Mouse (Mus musculus): ENCODE measurements around the gene Nppb. TPM values are rescaled to one million over a fixed set of nuclear protein-coding genes. Genes with fewer than 3 reads are reported as not detected.

The Nppb gene
- total and polyA plus RNA-seq, 3 experiments: not detected

- DNase-seq (ENCODE audit: low read depth, low spot score): no peak
- no peaks in the 10 kb centered on the region; a peak in 1 of 4 replicates for H3K36me3 ChIP-seq (ENCODE audit: control insufficient read depth in 1 of 2, insufficient read depth in 2 of 2, low read length in 2 of 2)
- no peak overlapping the region for H3K27ac ChIP-seq (ENCODE audit: control insufficient read depth, low read depth, low read length)
- TF ChIP-seq E2F4 (IDR thresholded peaks at IDR 0.05; ENCODE audit: borderline replicate concordance, low read depth, low read length) (no peak), NRF1 (IDR thresholded peaks at IDR 0.05; ENCODE audit: insufficient read depth, low read depth, low read length, poor library complexity, severe bottlenecking) (no peak), UBTF (IDR thresholded peaks at IDR 0.05; ENCODE audit: borderline replicate concordance, insufficient read depth, low read depth, low read length) (no peak), NELFE (IDR thresholded peaks at IDR 0.05; ENCODE audit: low read depth, low read length) (no peak), CTCF (IDR thresholded peaks at IDR 0.05 in 2 of 3, conservative IDR thresholded peaks at IDR 0.05 in 1 of 3; ENCODE audit: control insufficient read depth in 1 of 3, insufficient read depth in 1 of 3, low read depth in 2 of 3, low read length in 3 of 3, poor library complexity in 1 of 3, severe bottlenecking in 1 of 3) (no peak), ZNF384 (IDR thresholded peaks at IDR 0.05; ENCODE audit: low read depth, low read length) (no peak), MAZ (IDR thresholded peaks at IDR 0.05; ENCODE audit: low read depth, low read length) (no peak), POLR2AphosphoS5 (IDR thresholded peaks at IDR 0.05; ENCODE audit: borderline replicate concordance, low read depth, low read length) (no peak), GATA1 (IDR thresholded peaks at IDR 0.05; ENCODE audit: low read depth, low read length) (no peak), USF2 (IDR thresholded peaks at IDR 0.05; ENCODE audit: borderline replicate concordance in 1 of 2, insufficient read depth in 1 of 2, low read depth in 1 of 2, low read length in 2 of 2) (no peak), USF1 (IDR thresholded peaks at IDR 0.05; ENCODE audit: low read depth, low read length) (no peak), MAX (IDR thresholded peaks at IDR 0.05; ENCODE audit: low read length) (no peak), CHD1 (IDR thresholded peaks at IDR 0.05; ENCODE audit: low read depth, low read length) (no peak), TBP (IDR thresholded peaks at IDR 0.05; ENCODE audit: low read depth, low read length) (no peak), SMC3 (IDR thresholded peaks at IDR 0.05; ENCODE audit: low read depth, low read length) (no peak), ETS1 (IDR thresholded peaks at IDR 0.05; ENCODE audit: low read depth, low read length) (no peak), ELF1 (IDR thresholded peaks at IDR 0.05; ENCODE audit: low read depth, low read length) (no peak), MAFK (IDR thresholded peaks at IDR 0.05; ENCODE audit: borderline replicate concordance, low read depth, low read length) (no peak)
- H3K4me3 ChIP-seq (ENCODE audit: control insufficient read depth in 1 of 2, insufficient read depth in 1 of 2, low read depth in 2 of 2, low read length in 2 of 2): no peak overlapping the region
- no peak overlapping the region for H3K9ac ChIP-seq (ENCODE audit: control insufficient read depth, low read depth, low read length, poor library complexity, severe bottlenecking)
- no peaks in the 10 kb centered on the region for H3K27me3 ChIP-seq (ENCODE audit: control insufficient read depth in 1 of 2, insufficient read depth in 2 of 2, low read length in 2 of 2)
- no peaks in the 10 kb centered on the region for H3K9me3 ChIP-seq (replicated peaks; ENCODE audit: insufficient read depth, low read length)
- H3K4me1 ChIP-seq (ENCODE audit: control insufficient read depth in 1 of 2, insufficient read depth in 2 of 2, low read length in 2 of 2): no peaks in the 10 kb centered on the region
- H3K79me2 ChIP-seq (ENCODE audit: control insufficient read depth, insufficient read depth, low read length, poor library complexity): no peaks in the 10 kb centered on the region
These were observed 26.6 kb downstream of the Nppb start for GRCm38 (mm10) chr4:148012216-148012615.

GRCm38 (mm10) chr4:148015418-148015817, 29.8 kb downstream of the Nppb start:
- peak; percentile 33 for DNase-seq (ENCODE audit: low read depth, low spot score)
- Histone ChIP-seq H3K4me1 (ENCODE audit: control insufficient read depth in 1 of 2, insufficient read depth in 2 of 2, low read length in 2 of 2) (no peaks in the 10 kb centered on the region), H3K4me3 (ENCODE audit: control insufficient read depth in 1 of 2, insufficient read depth in 1 of 2, low read depth in 2 of 2, low read length in 2 of 2) (no peak overlapping the region), H3K9ac (ENCODE audit: control insufficient read depth, low read depth, low read length, poor library complexity, severe bottlenecking) (no peak overlapping the region), H3K27ac (ENCODE audit: control insufficient read depth, low read depth, low read length) (no peak overlapping the region), H3K79me2 (ENCODE audit: control insufficient read depth, insufficient read depth, low read length, poor library complexity) (no peaks in the 10 kb centered on the region), H3K36me3 (ENCODE audit: control insufficient read depth in 1 of 2, insufficient read depth in 2 of 2, low read length in 2 of 2) (no peaks in the 10 kb centered on the region), H3K9me3 (replicated peaks; ENCODE audit: insufficient read depth, low read length) (no peaks in the 10 kb centered on the region), H3K27me3 (ENCODE audit: control insufficient read depth in 1 of 2, insufficient read depth in 2 of 2, low read length in 2 of 2) (no peaks in the 10 kb centered on the region)
- TF ChIP-seq SMC3 (IDR thresholded peaks at IDR 0.05; ENCODE audit: low read depth, low read length) (peak; percentile 49), RAD21 (IDR thresholded peaks at IDR 0.05; ENCODE audit: low read depth, low read length) (peak; percentile 22), ZNF384 (IDR thresholded peaks at IDR 0.05; ENCODE audit: low read depth, low read length) (no peak), CTCF (IDR thresholded peaks at IDR 0.05 in 2 of 3, conservative IDR thresholded peaks at IDR 0.05 in 1 of 3; ENCODE audit: control insufficient read depth in 1 of 3, insufficient read depth in 1 of 3, low read depth in 2 of 3, low read length in 3 of 3, poor library complexity in 1 of 3, severe bottlenecking in 1 of 3) (peak; percentile 57 to 71 (median 65)), GATA1 (IDR thresholded peaks at IDR 0.05; ENCODE audit: low read depth, low read length) (no peak)
